Mouse (Mus musculus): Measurements from ENCODE around the gene Zeb2.

Gene Zeb2

DNA sequence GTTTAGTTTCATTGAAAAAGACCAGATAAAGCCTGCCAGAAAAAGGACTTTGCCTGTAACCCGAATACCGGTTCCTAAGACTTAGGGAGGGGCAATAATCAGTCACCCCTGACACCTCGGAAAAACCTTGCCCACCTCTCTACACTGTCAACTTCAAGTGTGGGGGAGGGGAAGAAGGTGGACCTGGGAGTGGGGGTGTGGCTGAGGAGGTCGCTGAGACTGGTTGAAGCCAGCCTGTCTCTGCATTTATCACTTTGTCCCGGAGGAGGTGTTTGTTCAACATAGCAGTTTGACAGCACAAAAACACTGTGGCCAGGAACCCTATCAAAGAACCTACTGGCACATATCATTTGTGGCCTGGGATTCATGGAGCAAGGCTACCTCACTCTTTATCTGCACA, 19.2 kb downstream of the Zeb2 start:
- DNase-seq (ENCODE audit: low read depth, low spot score): no peak

DNA sequence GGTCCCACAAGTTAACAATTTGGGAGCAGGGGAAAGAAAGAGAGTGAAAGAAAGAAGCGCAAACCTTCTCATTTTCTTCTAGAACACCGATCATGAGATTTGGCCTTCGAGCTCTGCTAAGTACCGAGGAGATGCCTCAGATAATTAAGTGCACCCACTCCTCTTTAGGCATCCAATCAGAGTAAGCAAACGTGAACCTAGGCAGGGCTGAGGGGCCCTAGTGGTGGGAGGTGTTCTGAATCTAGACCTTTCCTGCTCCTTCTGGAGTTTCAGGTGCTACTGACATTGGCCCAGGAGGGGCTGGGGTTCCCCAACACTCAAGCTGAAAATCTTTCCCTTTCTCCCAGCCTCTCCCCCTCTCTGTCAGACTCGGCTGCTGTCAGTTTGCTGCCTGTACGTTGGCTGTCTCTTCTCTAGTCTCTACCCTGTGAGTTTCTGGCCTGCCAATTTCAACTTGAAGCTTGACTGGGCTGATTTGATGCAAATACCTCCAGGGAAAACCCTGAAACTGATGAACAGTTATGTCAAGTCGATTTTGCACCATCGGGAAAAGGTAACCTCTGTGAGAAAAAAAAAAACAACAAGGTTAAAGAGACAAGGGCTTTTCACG, 20.5 kb downstream of the Zeb2 start:
- no peak for DNase-seq (ENCODE audit: low read depth, low spot score)

DNA sequence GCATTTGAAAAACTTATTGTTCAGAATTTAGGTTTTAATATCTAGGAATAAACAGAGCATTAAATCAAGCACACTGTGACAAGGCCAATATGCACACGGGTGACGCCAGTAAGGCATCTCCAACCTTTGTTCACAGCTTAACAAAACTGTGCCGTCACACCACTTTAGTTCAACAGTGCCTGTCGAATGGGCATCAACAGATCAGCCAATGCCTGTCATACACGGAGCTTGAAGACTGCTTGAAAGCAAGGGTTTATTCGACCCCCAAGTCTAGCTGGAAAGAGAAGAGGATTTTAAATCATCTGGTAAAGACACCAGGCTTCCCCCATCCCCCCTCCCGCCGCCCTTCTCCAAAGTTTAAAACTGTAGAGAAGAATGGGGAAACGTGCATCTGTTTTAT, 21.4 kb downstream of the Zeb2 start:
- DNase-seq (ENCODE audit: low read depth, low spot score): no peak

DNA sequence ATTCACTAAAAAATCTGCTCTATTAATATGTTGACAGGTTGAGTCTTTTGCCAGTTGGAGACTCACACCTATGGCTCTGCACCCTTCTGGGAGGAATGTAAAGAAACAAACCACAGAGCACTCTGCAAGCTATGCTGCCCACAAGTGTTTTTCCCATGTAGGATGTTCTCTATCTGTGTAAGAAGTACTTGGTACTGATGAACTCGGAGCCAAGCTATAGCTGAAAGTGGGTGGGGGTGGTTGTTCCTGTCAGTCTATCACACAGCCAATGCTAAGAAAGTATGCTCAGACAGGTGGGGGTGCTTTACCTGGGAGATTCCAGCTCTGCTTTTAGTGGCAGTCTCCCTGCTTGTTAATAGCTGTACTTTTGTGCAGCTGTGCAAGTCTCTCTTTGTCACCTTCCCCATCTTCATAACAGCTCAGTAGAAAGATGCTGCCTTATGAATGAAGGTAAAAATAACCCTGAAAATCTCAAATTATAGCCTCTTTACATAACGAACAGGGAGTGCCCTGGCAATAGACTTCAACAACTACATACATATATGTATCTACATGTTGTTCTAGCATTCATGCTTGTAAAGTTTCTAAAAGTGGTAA, 22.7 kb downstream of the Zeb2 start:
- DNase-seq (ENCODE audit: low read depth, low spot score): no peak

DNA sequence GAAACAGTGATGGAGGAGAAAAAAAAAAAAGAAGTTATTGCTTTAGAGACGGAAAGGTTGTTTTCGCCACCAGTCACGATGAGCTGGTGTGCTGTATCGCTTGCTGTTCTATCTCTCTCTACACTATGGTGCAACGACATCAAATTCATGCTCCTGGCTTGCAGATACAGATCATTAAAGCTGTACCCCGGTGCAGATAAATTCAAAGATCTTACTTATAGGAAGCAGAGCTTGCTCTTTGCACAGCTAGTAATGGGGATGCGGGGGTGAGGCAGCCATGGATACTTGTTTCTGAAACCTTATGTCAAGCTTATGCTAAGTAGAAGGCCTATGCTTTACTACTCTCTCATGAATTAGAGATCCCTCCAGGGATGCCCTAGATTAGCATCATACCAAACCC, 23.7 kb downstream of the Zeb2 start:
- no peak for DNase-seq (ENCODE audit: low read depth, low spot score)

DNA sequence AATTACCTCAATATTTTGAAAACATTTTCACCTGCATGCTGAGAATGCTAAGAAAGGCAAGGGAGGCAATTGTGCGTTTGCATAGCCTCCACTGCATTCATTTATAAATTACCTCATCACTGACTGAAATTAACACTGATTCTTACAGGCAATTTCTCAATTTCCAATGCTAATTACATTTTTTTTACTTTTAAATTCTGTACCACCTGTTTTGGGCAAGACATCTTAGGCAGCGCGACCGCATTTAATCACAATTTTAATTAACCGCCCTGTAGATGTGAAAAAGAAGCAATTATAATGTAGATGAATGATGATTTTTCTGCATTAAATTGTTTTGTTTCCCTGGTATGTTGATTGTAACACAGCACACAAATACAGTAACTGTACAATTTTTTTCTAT, 24.5 kb downstream of the Zeb2 start:
- no peak for DNase-seq (ENCODE audit: low read depth, low spot score)

DNA sequence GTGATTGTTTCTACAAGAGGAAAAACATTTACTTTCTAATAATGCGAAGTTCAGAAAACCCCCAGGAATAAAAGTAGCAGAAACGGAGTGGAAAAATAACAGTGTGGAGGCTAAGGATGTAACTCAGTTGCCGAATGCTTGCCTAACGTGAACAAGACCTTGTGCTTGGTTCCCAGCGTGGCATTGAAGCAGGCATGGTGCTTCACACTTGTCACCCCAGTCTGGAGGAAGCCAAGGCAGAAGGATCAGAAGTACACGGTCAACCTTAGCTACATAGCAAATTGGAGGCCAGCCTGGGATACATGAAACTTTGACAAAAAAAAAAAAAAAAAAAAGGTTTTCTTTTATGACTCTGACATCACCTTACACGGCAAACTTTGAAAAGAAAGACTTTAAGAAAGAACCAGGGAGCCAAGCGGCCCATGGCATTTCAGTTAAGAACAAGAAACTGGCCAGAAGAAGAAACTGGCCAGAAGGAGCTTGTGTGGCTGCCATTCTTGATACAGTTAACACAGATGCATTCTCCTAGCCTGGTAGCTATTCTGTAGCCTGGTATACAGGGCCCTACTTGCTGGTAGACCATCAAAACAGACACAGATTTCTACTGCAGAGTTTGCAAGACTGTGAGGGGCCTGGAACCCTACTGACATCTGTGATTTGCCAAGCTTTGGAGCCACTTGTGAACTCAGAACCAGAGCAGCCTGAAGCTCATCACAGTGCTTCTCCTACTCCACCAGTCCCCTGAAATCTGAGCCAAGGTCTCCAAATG, 26.5 kb downstream of the Zeb2 start:
- DNase-seq (ENCODE audit: low read depth, low spot score): no peak

DNA sequence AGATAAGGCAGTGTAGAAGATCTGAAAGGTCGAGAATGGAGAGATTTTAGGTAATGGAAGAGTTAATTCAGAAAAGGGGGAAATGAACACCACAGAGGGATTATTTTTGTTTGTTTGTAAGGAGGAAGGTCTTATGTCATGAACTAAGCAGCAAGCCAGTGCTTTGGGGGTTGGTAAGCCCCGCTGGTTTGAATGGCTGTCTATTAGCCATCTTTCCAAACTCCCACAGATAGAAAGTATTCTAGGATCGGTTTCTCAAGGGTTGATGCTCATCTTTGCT, 28.0 kb downstream of the Zeb2 start:
- no peak for DNase-seq (ENCODE audit: low read depth, low spot score)

DNA sequence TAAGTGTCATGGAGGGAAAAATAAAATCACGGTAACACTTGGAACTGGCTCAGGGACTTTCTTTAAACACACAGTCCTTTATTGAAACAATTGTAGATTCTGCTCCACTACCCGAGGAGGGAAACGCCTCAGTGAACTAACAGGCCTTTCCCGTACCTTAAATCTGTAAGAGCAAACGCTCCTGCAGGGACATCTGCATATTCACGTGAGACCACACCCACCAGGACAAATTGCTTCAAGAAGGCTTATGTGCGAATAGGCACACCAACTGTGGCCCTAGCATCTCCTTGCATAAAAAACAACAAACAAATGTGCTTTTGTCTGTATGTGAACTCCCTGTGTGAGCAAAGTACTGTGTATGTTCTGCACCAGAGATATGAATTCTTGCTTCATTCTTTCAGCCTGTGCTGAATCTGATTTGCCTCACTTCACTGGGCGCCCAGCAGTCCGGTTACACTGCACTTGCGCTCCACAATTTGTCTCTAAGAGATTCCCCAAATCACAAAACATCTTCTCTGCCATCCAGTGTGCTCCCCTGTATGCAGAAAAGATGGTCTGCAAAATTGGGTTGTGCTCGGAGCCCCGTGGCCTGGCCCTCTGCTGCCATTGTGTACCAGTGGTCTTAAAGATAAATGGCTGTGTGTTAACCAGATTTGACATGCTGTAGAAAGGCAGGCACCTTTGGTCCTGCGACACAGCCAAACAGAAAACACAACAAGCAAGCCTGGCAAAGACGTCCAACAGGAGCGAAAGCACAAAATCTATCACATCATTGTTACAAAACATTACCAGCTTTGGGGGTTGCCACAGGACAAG, 28.6 kb downstream of the Zeb2 start:
- DNase-seq (ENCODE audit: low read depth, low spot score): no peak

DNA sequence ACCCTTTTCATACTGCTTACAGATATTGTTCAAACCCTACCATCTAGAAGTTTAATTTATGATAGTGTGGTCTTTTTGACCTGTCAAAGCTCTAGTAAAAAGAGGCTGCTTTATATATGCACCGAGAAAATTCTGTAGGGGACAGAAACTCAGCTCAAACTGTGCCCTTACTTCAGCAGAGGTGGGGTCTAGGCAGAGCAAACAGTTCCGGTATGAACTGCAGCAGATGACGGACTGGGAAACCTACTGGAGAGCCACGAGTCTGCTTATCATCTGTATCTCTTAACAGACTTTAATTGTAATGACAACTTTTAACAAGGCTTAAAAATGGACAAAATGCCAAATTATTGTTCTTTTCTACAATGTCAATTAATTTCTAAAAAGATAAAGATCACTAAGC, 30.0 kb downstream of the Zeb2 start:
- no peak for DNase-seq (ENCODE audit: low read depth, low spot score)

DNA sequence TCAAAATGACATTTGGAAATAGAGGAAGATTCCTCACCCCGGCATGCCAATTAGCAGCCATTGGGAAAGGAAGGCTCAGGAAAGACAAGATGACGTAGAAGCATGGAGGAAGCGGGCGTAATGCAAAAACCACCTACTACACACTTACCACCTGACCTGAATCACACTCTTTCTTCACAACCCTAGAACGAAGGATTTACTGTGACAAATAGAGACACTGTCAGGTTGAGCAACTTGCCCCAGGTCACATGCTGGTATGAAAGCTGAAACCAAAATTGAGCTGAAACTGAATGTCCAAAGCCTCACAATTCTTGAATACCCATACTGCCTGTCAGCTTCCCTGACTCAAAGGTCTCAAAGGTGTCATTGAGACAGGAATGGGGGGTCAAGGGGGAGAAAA, 31.5 kb downstream of the Zeb2 start:
- no peak for DNase-seq (ENCODE audit: low read depth, low spot score)

DNA sequence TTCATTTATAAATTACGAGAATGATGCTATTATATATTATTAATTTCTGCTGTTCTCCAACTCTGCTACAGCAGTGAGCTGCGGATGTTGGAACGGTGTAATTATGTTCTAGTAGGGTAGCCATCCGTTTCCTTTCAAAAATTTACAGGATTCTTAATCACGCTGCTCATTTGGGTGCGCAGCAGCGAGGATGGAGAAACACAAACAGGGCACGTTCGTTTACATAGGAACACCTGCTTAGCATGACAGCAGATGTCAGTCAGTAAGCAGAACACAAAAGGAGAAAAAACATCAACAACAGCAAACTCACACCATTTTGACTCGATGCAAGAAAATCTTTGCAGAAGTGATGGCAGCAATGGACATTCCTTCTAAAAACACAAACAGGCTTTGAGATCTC, 34.2 kb downstream of the Zeb2 start:
- DNase-seq (ENCODE audit: low read depth, low spot score): no peak

DNA sequence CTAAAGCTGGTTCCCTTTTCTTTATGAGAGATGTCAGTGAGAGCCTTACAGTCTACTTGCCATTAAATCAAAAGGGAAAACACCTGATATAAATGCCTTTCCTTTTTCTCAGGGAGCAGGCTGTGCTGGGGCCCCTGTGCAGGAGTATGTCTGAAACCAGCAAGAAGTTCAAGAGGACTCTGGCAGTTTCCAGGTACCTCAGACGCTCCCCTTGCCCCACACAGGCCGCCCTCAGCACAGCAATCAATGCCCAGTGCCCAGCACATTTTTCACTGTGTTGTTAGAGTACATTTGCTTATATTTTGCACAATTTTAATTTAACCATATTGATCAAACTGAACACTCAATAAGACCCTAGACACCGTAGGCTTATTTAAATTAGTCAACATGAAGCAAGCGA, 35.6 kb downstream of the Zeb2 start:
- no peak for DNase-seq (ENCODE audit: low read depth, low spot score)

DNA sequence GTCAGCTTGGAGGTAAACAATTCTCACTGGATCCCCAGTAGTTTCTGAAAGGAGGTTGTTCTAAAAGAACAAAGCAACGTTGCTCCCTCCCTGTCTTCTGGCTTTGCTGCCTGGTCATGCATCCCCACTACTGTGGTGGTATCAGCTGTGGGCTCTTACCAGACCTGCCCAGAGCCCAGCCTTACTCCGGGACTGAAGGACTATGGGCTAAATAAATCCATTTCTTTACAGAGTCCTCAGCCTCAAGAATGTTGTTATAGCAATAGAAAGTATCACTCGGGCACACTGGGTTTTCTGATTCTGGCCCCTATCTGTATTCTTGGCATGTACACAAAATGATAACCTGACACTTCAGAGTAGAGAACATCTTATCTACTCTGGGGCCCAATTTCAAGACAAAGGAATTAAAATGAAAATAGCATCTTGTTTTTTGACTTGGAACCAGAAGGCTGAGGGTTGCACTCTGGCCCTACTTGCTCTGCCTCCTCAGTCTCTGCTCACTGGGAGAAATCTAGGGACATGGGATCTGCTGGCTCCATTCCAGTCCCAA, 39.2 kb downstream of the Zeb2 start:
- DNase-seq (ENCODE audit: low read depth, low spot score): no peak

DNA sequence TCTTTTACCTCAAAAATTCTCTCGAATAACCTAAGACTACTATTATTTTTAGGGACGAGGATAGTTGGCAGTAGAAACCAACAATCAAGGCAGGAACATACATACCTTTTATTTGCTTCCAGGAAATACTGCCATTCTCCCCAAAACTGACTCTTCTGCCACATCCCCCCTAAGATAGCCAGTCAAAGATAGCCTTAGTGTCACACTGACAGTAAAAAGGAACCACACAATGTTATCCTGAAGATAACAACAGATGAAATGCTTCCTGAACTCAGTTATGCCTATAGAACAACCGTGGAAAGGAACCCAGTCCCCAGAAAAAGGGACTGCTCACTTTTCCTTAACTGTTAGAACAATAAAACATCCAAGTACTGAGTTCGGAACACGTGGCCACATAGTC, 39.8 kb downstream of the Zeb2 start:
- DNase-seq (ENCODE audit: low read depth, low spot score): no peak

DNA sequence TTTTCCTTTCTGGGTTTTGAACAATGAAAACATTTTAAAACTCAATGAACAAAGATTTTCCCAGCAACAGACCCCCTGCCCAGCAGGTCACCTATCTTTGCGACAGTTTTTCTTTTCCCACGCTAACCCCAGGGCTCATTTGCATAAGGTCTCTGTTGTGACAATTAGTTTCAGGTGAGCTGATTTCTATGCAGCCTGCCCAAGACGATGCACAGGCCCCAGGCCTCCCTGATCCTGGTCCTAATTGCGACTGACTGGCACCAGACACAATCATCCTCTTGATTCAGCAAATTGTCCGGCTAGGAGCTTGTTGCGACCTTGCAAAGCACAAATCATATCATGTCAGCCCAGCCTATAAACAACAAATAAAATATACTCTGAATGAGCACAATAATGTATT, 44.2 kb downstream of the Zeb2 start:
- no peak for DNase-seq (ENCODE audit: low read depth, low spot score)

DNA sequence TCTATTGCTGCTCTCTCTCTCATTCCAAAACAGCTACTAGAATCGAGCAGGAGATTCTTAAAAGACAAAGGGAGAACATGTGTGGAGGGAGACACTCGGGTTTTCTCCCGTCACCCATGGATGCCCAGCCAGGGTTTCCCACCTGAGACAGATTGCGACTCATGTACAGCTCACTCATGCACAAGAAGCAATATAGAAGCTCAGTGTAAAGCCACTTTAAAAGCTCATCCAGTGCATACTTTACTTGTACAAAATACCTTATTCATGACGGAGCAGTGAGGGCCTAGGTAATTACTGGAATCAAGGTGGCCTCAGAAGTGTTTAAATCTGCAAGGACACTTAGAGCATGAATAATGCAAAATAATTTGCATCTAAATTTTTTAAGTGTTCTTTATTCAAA, 45.9 kb downstream of the Zeb2 start:
- DNase-seq (ENCODE audit: low read depth, low spot score): no peak

DNA sequence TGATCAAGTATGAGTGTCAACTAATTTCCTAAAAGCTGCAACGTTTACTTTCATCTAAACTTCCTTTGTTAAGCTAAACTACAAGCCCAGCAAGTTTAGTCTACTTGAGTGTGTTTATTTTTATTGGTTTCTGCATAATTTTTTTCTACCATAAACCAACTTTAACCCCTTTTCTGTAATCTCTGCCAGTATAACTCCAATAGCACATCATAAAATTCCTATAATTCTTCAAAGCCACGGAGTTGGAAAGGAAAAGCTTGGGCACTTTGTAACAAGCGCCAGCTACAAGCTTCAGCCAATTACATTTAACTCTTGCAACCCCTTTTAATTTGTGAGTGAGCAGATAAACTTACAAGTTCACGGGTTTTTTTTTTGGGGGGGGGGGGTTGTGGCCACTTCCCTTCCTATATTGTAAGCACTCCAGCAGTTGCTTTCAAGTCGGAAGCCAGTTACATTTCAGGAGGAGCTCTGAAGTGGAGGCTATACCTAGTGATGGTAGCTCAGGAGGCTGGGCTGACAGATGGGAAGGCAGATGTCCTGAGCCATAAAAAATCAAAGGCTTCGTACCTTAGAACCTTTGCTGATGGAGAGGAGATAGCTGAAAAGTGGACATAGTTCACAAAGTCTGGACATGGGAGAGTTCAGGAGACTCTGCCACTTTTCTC, 46.5 kb downstream of the Zeb2 start:
- no peak for DNase-seq (ENCODE audit: low read depth, low spot score)

DNA sequence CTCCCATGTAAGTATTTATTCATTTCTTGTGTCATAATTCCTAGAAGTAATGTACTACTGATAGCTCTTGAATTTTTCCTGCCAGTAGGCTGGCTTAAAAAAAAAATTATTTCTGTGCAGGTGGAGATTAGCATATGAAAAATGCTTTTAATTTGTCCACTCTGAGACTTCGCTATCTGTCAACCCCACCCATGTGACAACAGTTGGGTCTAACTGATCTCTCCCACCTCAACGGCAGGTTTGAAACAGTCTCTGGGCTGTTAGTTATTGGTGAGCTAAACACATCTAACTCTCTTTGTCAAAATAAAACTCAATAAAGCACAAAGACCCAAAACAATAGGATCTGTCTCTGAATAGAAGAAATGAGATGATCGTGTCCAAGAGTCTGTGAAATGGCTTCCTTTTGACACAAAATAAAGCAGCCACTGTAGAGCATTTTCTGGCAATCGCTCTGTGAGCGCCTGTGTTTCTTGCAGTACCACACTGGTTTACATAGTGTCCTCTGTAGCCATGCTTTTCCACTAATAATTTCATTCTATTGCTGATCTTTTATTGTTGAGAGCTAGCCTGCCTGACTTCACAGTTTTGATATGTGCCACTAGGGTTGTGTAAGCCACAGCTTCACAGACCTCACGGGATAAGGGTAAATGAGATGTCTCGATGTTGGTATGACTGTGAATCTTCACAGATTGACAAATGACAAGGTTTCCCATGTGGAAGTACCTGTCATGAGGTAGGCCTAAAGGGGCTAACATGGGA, 48.2 kb downstream of the Zeb2 start:
- DNase-seq (ENCODE audit: low read depth, low spot score): no peak

DNA sequence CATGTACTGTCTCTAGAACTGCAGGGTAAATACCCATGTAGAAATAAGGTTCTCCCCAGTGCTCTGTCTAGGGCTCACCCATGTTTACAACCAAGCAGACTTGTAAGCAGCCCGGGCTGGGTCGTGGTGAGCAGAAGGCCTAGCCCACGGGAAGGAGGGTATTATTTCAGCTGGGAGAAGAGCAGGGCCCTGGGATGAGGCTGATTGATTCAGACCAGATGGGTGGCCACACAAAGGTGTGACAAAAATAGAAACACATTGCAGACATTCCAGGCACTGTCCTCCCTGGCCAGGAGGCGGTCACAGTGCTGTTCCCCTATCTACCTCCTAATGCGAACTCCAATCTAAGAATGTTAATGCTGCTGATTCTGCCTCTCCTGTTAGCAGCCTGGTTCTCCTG, 50.1 kb downstream of the Zeb2 start:
- no peak for DNase-seq (ENCODE audit: low read depth, low spot score)

DNA sequence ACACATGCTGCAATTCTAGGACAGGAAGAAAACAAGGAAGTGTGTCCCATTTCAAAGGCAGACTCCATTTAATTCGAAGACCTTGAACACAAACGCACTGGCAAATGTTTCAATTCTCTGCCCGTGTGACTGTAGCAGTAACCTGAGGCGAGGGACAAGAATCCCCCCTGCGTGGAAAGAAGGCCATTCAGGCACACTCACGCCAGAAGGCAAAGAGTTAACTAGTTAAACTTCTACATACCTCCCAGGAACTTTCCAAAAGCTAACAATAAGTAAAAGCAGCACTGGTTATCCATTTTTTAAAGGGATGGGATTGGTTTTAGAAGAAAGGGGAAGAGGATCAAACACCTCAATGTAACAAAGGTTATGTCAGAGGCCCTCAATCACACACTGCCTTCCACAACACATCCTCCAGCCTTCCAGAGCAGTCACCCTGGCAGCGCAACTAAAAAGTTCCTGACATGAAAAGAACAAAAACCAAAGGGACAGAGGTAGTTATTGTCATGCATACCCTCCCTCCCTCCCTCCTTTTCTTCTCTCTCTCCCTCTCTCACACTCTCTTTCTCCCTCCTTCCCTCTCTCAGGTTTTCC, 53.8 kb downstream of the Zeb2 start:
- DNase-seq (ENCODE audit: low read depth, low spot score): no peak

All from forelimb bud, embryonic 11.5 days (tissue).